Mouse (Mus musculus) cortical plate, adult 2 months (tissue): ENCODE data around the gene Rasgrp3. TPM values are rescaled to one million over a fixed set of nuclear protein-coding genes. Genes with fewer than 3 reads are reported as not detected.
A peak's percentile ranks its signal among the peaks of the same experiment; 100 is the strongest.

Source experiments
- H3K27ac ChIP-seq: fragments of 200-500 bp; 2 replicates; pipeline ENCODE4 v1.5.1; 2012; ENCODE audit warnings: low read length, control low read depth, inconsistent platforms; ENCODE audit not compliant: insufficient read depth
- H3K4me1 ChIP-seq: fragments of 200-500 bp; 2 replicates; pipeline ENCODE4 v1.6.1; 2011; ENCODE audit warnings: low read length; ENCODE audit not compliant: control insufficient read depth, insufficient read depth
- H3K4me3 ChIP-seq: fragments of 200-500 bp; 2 replicates; pipeline ENCODE4 v1.5.1; 2011; ENCODE audit warnings: mild to moderate bottlenecking, low read length, control low read depth; ENCODE audit not compliant: insufficient read depth
- CTCF ChIP-seq: fragments of 200-500 bp; IDR thresholded peaks from 2 replicates; pipeline ENCODE4 v1.5.1; 2011; ENCODE audit warnings: mild to moderate bottlenecking, control low read depth, low read length; ENCODE audit not compliant: insufficient read depth; ENCODE audit errors: extremely low read depth
- POLR2A ChIP-seq: fragments of 200-500 bp; IDR thresholded peaks from 2 replicates; pipeline ENCODE4 v1.6.1; 2011; ENCODE audit warnings: mild to moderate bottlenecking, low read length, control low read depth; ENCODE audit not compliant: insufficient read depth; ENCODE audit errors: extremely low read depth
- polyA plus RNA-seq: library from polyadenylated mRNA; depleted of rRNA; stranded (reverse); fragments of >200 nt; gene quantifications from 2 replicates; pipeline ENCODE4 v1.2.3, GENCODE M21; 2012; rRNA removed

Rasgrp3 gene
- polyA plus RNA-seq, 1 experiment = 11.1 TPM

- Histone ChIP-seq H3K4me1 (peaks cover 5% of the 10 kb centered on the region; the same call in 1 of the 2 replicates), H3K4me3 (peak overlapping the region; percentile 46), H3K27ac (no peak overlapping the region)
- no peak for TF ChIP-seq CTCF
These were observed 115.2 kb downstream of the Rasgrp3 start for GRCm38 (mm10) chr17:75550771-75551413.

- Histone ChIP-seq H3K27ac (no peak within 1 kb of the TSS), H3K4me1 (peaks cover 5% of the 10 kb centered on the region; the same call in 1 of the 2 replicates), H3K4me3 (peak within 1 kb of the TSS; percentile 46)
- peak; percentile 46 for TF ChIP-seq CTCF
- TF ChIP-seq POLR2A = peak; percentile 86
These were observed 116.1 kb downstream of the Rasgrp3 start, which contains the start of gene Fam98a for GRCm38 (mm10) chr17:75551512-75552400. Gene Fam98a (minus strand): TSS chr17:75551946.

- H3K27ac ChIP-seq = no peak overlapping the region
- TF ChIP-seq CTCF (no peak), POLR2A (no peak)
- no peak overlapping the region for H3K4me3 ChIP-seq
- no peaks in the 10 kb centered on the region for H3K4me1 ChIP-seq
These were observed 121.3 kb downstream of the Rasgrp3 start for GRCm38 (mm10) chr17:75557031-75557430.

- Histone ChIP-seq H3K4me3 (no peak overlapping the region), H3K4me1 (no peaks in the 10 kb centered on the region), H3K27ac (no peak overlapping the region)
- TF ChIP-seq CTCF = no peak
- TF ChIP-seq POLR2A = no peak
These were observed 122.3 kb downstream of the Rasgrp3 start for GRCm38 (mm10) chr17:75558041-75558440.

GRCm38 (mm10) chr17:75575608-75576007 lies 139.9 kb downstream of the Rasgrp3 start:
- Histone ChIP-seq H3K4me1 (no peaks in the 10 kb centered on the region), H3K27ac (no peak overlapping the region), H3K4me3 (no peak overlapping the region)
- TF ChIP-seq CTCF (no peak), POLR2A (no peak)

Other genes starting within 250 kb of the Rasgrp3 start
- 45.0 and 45.2 TPM in 2 replicates for gene Fam98a, start 116.0 kb downstream of the Rasgrp3 start, polyA plus RNA-seq